Mouse (Mus musculus) hindbrain, postnatal 0 days (tissue): ENCODE results near the gene Tmem30b. TPM values are rescaled to one million over a fixed set of nuclear protein-coding genes. Genes with fewer than 3 reads are reported as not detected.

Experiments
- ATAC-seq: fragments of 200-750 bp; cut with Nextera tagmentation; 2 replicates; pipeline ENCODE4 v1.8.0; 2017; ENCODE audit warnings: mild to moderate bottlenecking, moderate TSS enrichment, moderate library complexity
- DNase-seq: peaks from one replicate; pipeline ENCODE4 v3.0.0-alpha.2; 2015; ENCODE audit warnings: low spot score
- H3K27ac ChIP-seq: fragments of 300-500 bp; sonication (generic); 2 replicates; pipeline ENCODE4 v1.5.1; 2014; ENCODE audit warnings: mild to moderate bottlenecking
- H3K27me3 ChIP-seq: fragments of 300-500 bp; sonication (generic); 2 replicates; pipeline ENCODE4 v1.6.1; 2014; ENCODE audit warnings: low read length, mixed read lengths; ENCODE audit not compliant: insufficient read depth
- H3K36me3 ChIP-seq: fragments of 300-500 bp; sonication (generic); 2 replicates; pipeline ENCODE4 v1.6.1; 2014; ENCODE audit warnings: low read length, mixed read lengths; ENCODE audit not compliant: insufficient read depth
- H3K4me1 ChIP-seq: fragments of 300-500 bp; sonication (generic); 2 replicates; pipeline ENCODE4 v1.6.1; 2014; ENCODE audit warnings: antibody characterized with exemption, low read length, mixed read lengths; ENCODE audit not compliant: insufficient read depth
- H3K4me2 ChIP-seq: fragments of 300-500 bp; sonication (generic); 2 replicates; pipeline ENCODE4 v1.6.1; 2014; ENCODE audit warnings: low read depth, mild to moderate bottlenecking, low read length, moderate library complexity, mixed read lengths
- H3K4me3 ChIP-seq: fragments of 300-500 bp; sonication (generic); 2 replicates; pipeline ENCODE4 v1.5.1; 2014; ENCODE audit warnings: low read length
- H3K9ac ChIP-seq: fragments of 300-500 bp; sonication (generic); replicated peaks from 2 replicates; pipeline ENCODE4 v1.6.1; 2014; ENCODE audit warnings: mild to moderate bottlenecking, low read length, moderate library complexity, mixed read lengths
- H3K9me3 ChIP-seq: fragments of 300-500 bp; sonication (generic); 2 replicates; pipeline ENCODE4 v1.6.1; 2016; ENCODE audit warnings: low read length, mixed read lengths
- CTCF ChIP-seq: IDR thresholded peaks from 2 replicates; pipeline ENCODE4 v1.5.1; 2016; ENCODE audit warnings: antibody characterized with exemption, control low read depth, low read depth
- WGBS: fragments of 180-500 bp; shearing (Covaris S2); extraction: QIAGEN DNeasy Blood & Tissue Kit; methylation state at CpG from one replicate; pipeline ENCODE4 v1.1.7; 2014; 5-methylcytosine and 5-hydroxymethylcytosine counted together
- polyA plus RNA-seq: library from polyadenylated mRNA; unstranded; fragments of >200 nt; fragmentation: Nextera tagmentation; extraction: Ambion mirVana; gene quantifications from 2 replicates; pipeline ENCODE4 v1.2.1, GENCODE M21; 2015
- total RNA-seq: library from RNA; depleted of rRNA; stranded (reverse); fragments of >200 nt; gene quantifications from 2 replicates; pipeline ENCODE4 v1.2.3, GENCODE M21; 2014

The Tmem30b gene
- total and polyA plus RNA-seq, 2 experiments from 2014 or later: 0.33 to 0.42 TPM

GRCm38 (mm10) chr12:73560091-73560490, 13.9 kb upstream of the Tmem30b start:
- H3K4me2 ChIP-seq: no peak overlapping the region
- no peak overlapping the region for H3K9ac ChIP-seq
- no peaks in the 10 kb centered on the region for H3K9me3 ChIP-seq
- DNase-seq (no peak), ATAC-seq (no peak)
- peak; percentile 45 for TF ChIP-seq CTCF
- 55% methylated on average over 7 of the region's 7 CpGs for WGBS
- no peaks in the 10 kb centered on the region for H3K27me3 ChIP-seq
- no peaks in the 10 kb centered on the region for H3K4me1 ChIP-seq
- no peaks in the 10 kb centered on the region for H3K36me3 ChIP-seq
- H3K4me3 ChIP-seq: no peak overlapping the region
- no peak overlapping the region for H3K27ac ChIP-seq

- no peaks in the 10 kb centered on the region for H3K4me1 ChIP-seq
- H3K36me3 ChIP-seq: no peaks in the 10 kb centered on the region
- H3K9ac ChIP-seq: no peak overlapping the region
- H3K27me3 ChIP-seq: no peaks in the 10 kb centered on the region
- ATAC-seq (no peak), DNase-seq (no peak)
- no peaks in the 10 kb centered on the region for H3K9me3 ChIP-seq
- 79% methylated on average over 20 of the region's 20 CpGs for WGBS
- no peak overlapping the region for H3K27ac ChIP-seq
- H3K4me2 ChIP-seq: no peak overlapping the region
- no peak overlapping the region for H3K4me3 ChIP-seq
- TF ChIP-seq CTCF: no peak
Measured at GRCm38 (mm10) chr12:73558525-73559195, 12.5 kb upstream of the Tmem30b start.

GRCm38 (mm10) chr12:73554155-73554554, 8.0 kb upstream of the Tmem30b start:
- no peak overlapping the region for H3K9ac ChIP-seq
- no peak overlapping the region for H3K4me3 ChIP-seq
- no peaks in the 10 kb centered on the region for H3K9me3 ChIP-seq
- whole genome bisulfite sequencing: 3% methylated on average over 5 of the region's 5 CpGs
- DNase-seq (peak; percentile 88), ATAC-seq (peak; percentile 70)
- no peak overlapping the region for H3K27ac ChIP-seq
- H3K36me3 ChIP-seq: no peaks in the 10 kb centered on the region
- no peak overlapping the region for H3K4me2 ChIP-seq
- peaks cover 15% of the 10 kb centered on the region for H3K27me3 ChIP-seq
- peak; percentile 85 for TF ChIP-seq CTCF
- no peaks in the 10 kb centered on the region for H3K4me1 ChIP-seq

- Histone ChIP-seq H3K27ac (no peak overlapping the region), H3K4me1 (no peaks in the 10 kb centered on the region; the same call in 1 of the 2 replicates), H3K9me3 (no peaks in the 10 kb centered on the region), H3K4me3 (no peak overlapping the region), H3K4me2 (no peak overlapping the region), H3K36me3 (no peaks in the 10 kb centered on the region), H3K9ac (no peak overlapping the region), H3K27me3 (peaks cover 58% of the 10 kb centered on the region)
- DNase-seq (no peak), ATAC-seq (no peak)
- TF ChIP-seq CTCF: no peak
- 73% methylated on average over 8 of the region's 8 CpGs for WGBS
Measured at GRCm38 (mm10) chr12:73548259-73548658, 2.1 kb upstream of the Tmem30b start.

GRCm38 (mm10) chr12:73547646-73548045, 1.5 kb upstream of the Tmem30b start:
- no peak for TF ChIP-seq CTCF
- no peak overlapping the region for H3K4me2 ChIP-seq
- no peaks in the 10 kb centered on the region for H3K36me3 ChIP-seq
- ATAC-seq: no peak
- H3K4me3 ChIP-seq: no peak overlapping the region
- no peaks in the 10 kb centered on the region; the same call in 1 of the 2 replicates for H3K4me1 ChIP-seq
- no peaks in the 10 kb centered on the region for H3K9me3 ChIP-seq
- H3K9ac ChIP-seq: no peak overlapping the region
- peaks cover 63% of the 10 kb centered on the region for H3K27me3 ChIP-seq
- no peak for DNase-seq
- WGBS: 35% methylated on average over 10 of the region's 10 CpGs
- no peak overlapping the region for H3K27ac ChIP-seq

GRCm38 (mm10) chr12:73545672-73546085, 513 bp downstream of the Tmem30b start:
- Histone ChIP-seq H3K9me3 (no peaks in the 10 kb centered on the region), H3K4me2 (peak overlapping the region; percentile 45), H3K9ac (no peak overlapping the region), H3K4me3 (peak overlapping the region; percentile 30), H3K4me1 (no peaks in the 10 kb centered on the region; the same call in 1 of the 2 replicates), H3K27ac (no peak overlapping the region), H3K36me3 (no peaks in the 10 kb centered on the region), H3K27me3 (peaks cover 73% of the 10 kb centered on the region)
- ATAC-seq: peak; percentile 49; the same call in 1 of the 2 replicates
- whole genome bisulfite sequencing: 2% methylated on average over 55 of the region's 55 CpGs
- DNase-seq: peak; percentile 27
- TF ChIP-seq CTCF: peak; percentile 37; the same call in 1 of the 2 replicates
